Mouse (Mus musculus) limb, embryonic 11.5 days (tissue): Measurements from ENCODE around the gene Kcnd2. TPM values are rescaled to one million over a fixed set of nuclear protein-coding genes. Genes with fewer than 3 reads are reported as not detected.

Experiments
- ATAC-seq: fragments of 200-750 bp; cut with Nextera tagmentation; 2 replicates; pipeline ENCODE4 v1.8.0; 2017; ENCODE audit warnings: low read depth; ENCODE audit not compliant: insufficient number of reproducible peaks, low FRiP score, low TSS enrichment
- DNase-seq: peaks from one replicate; pipeline ENCODE4 v3.0.0-alpha.2; 2015; ENCODE audit warnings: low spot score
- H3K27ac ChIP-seq: fragments of 300-500 bp; sonication (generic); replicated peaks from 2 replicates; pipeline ENCODE4 v1.5.1; 2014; ENCODE audit warnings: low read depth, mild to moderate bottlenecking, low read length
- H3K27me3 ChIP-seq: fragments of 300-500 bp; sonication (generic); 2 replicates; pipeline ENCODE4 v1.6.1; 2014; ENCODE audit warnings: mild to moderate bottlenecking, low read length, mixed read lengths; ENCODE audit not compliant: control insufficient read depth, insufficient read depth
- H3K36me3 ChIP-seq: fragments of 300-500 bp; sonication (generic); 2 replicates; pipeline ENCODE4 v1.6.1; 2014; ENCODE audit warnings: mild to moderate bottlenecking, low read length, moderate library complexity, mixed read lengths; ENCODE audit not compliant: control insufficient read depth, insufficient read depth
- H3K4me1 ChIP-seq: fragments of 300-500 bp; sonication (generic); 2 replicates; pipeline ENCODE4 v1.6.1; 2014; ENCODE audit warnings: low read length, mixed read lengths; ENCODE audit not compliant: control insufficient read depth, insufficient read depth
- H3K4me2 ChIP-seq: fragments of 300-500 bp; sonication (generic); 2 replicates; pipeline ENCODE4 v1.6.1; 2014; ENCODE audit warnings: low read depth, mild to moderate bottlenecking, moderate library complexity; ENCODE audit not compliant: severe bottlenecking
- H3K4me3 ChIP-seq: fragments of 300-500 bp; sonication (generic); 2 replicates; pipeline ENCODE4 v1.5.1; 2014; ENCODE audit warnings: low read depth, low read length
- H3K9ac ChIP-seq: fragments of 300-500 bp; sonication (generic); 2 replicates; pipeline ENCODE4 v1.6.1; 2014; ENCODE audit warnings: mild to moderate bottlenecking, low read length
- H3K9me3 ChIP-seq: fragments of 300-500 bp; sonication (generic); 2 replicates; pipeline ENCODE4 v1.6.1; 2016; ENCODE audit warnings: low read length; ENCODE audit not compliant: control insufficient read depth
- WGBS: fragments of 180-500 bp; shearing (Covaris S2); extraction: QIAGEN DNeasy Blood & Tissue Kit; methylation state at CpG from one replicate; pipeline ENCODE4 v1.1.7; 2014; 5-methylcytosine and 5-hydroxymethylcytosine counted together
- polyA plus RNA-seq: library from polyadenylated mRNA; unstranded; fragments of >200 nt; fragmentation: Nextera tagmentation; extraction: Ambion mirVana; gene quantifications from 2 replicates; pipeline ENCODE4 v1.2.1, GENCODE M21; 2014

The Kcnd2 gene
- 1.4 and 1.5 TPM in 2 replicates for polyA plus RNA-seq

- Histone ChIP-seq H3K27me3 (peaks cover 4% of the 10 kb centered on the region; the same call in 1 of the 2 replicates), H3K9me3 (no peaks in the 10 kb centered on the region), H3K4me1 (no peaks in the 10 kb centered on the region), H3K27ac (no peak within 1 kb of the TSS), H3K36me3 (no peaks in the 10 kb centered on the region), H3K9ac (peak within 1 kb of the TSS; percentile 69), H3K4me2 (peak within 1 kb of the TSS; percentile 90), H3K4me3 (peak within 1 kb of the TSS; percentile 57)
- peak; percentile 45; the same call in 1 of the 2 replicates for ATAC-seq
- WGBS, result 8% methylated on average over 34 of the region's 34 CpGs
- no peak for DNase-seq
These were observed at the start of gene Kcnd2 for GRCm38 (mm10) chr6:21215491-21216191. Gene Kcnd2, plus strand, starts transcription at chr6:21215503.

GRCm38 (mm10) chr6:21166611-21167010 lies 48.7 kb upstream of the Kcnd2 start:
- ATAC-seq (no peak), DNase-seq (no peak)
- H3K36me3 ChIP-seq, result no peaks in the 10 kb centered on the region
- H3K4me3 ChIP-seq, result no peak overlapping the region
- H3K4me2 ChIP-seq, result no peak overlapping the region
- WGBS, result 63% methylated on average over 1 of the region's 1 CpGs
- H3K9me3 ChIP-seq, result no peaks in the 10 kb centered on the region
- no peak overlapping the region for H3K27ac ChIP-seq
- H3K27me3 ChIP-seq, result no peaks in the 10 kb centered on the region
- no peak overlapping the region for H3K9ac ChIP-seq
- no peaks in the 10 kb centered on the region for H3K4me1 ChIP-seq

GRCm38 (mm10) chr6:21195341-21195740 lies 20.0 kb upstream of the Kcnd2 start:
- no peak for DNase-seq

GRCm38 (mm10) chr6:21213865-21214672 lies 1.2 kb upstream of the Kcnd2 start:
- peak overlapping the region; percentile 57 for H3K4me3 ChIP-seq
- peak overlapping the region; percentile 69 for H3K9ac ChIP-seq
- DNase-seq (peak; percentile 78), ATAC-seq (peak; percentile 19; the same call in 1 of the 2 replicates)
- 1% methylated on average over 29 of the region's 29 CpGs for WGBS
- no peak overlapping the region for H3K27ac ChIP-seq
- no peaks in the 10 kb centered on the region for H3K4me1 ChIP-seq
- H3K27me3 ChIP-seq, result peaks cover 4% of the 10 kb centered on the region; the same call in 1 of the 2 replicates
- peak overlapping the region; percentile 90 for H3K4me2 ChIP-seq
- no peaks in the 10 kb centered on the region for H3K9me3 ChIP-seq
- no peaks in the 10 kb centered on the region for H3K36me3 ChIP-seq

More at GRCm38 (mm10) chr6:21195341-21195740, 20.0 kb upstream of the Kcnd2 start:
- H3K4me2 ChIP-seq, result no peak overlapping the region
- no peak overlapping the region for H3K4me3 ChIP-seq
- no peak overlapping the region for H3K9ac ChIP-seq
- H3K36me3 ChIP-seq, result no peaks in the 10 kb centered on the region
- no peaks in the 10 kb centered on the region for H3K4me1 ChIP-seq
- H3K9me3 ChIP-seq, result no peaks in the 10 kb centered on the region; the same call in 1 of the 2 replicates
- WGBS, result 74% methylated on average over 2 of the region's 2 CpGs
- H3K27me3 ChIP-seq, result no peaks in the 10 kb centered on the region
- no peak overlapping the region for H3K27ac ChIP-seq
- ATAC-seq, result no peak

- H3K9me3 ChIP-seq, result no peaks in the 10 kb centered on the region
These were observed 421 bp upstream of the Kcnd2 start for GRCm38 (mm10) chr6:21214673-21215490.

GRCm38 (mm10) chr6:21216206-21217020 lies 1.1 kb downstream of the Kcnd2 start:
- Histone ChIP-seq H3K36me3 (no peaks in the 10 kb centered on the region), H3K9me3 (no peaks in the 10 kb centered on the region), H3K27ac (no peak overlapping the region), H3K4me2 (no peak overlapping the region), H3K4me3 (no peak overlapping the region), H3K4me1 (no peaks in the 10 kb centered on the region), H3K9ac (no peak overlapping the region), H3K27me3 (peaks cover 4% of the 10 kb centered on the region; the same call in 1 of the 2 replicates)
- ATAC-seq, result no peak
- DNase-seq, result peak; percentile 21
- WGBS, result 91% methylated on average over 27 of the region's 27 CpGs

More at GRCm38 (mm10) chr6:21214673-21215490, 421 bp upstream of the Kcnd2 start:
- Histone ChIP-seq H3K4me2 (peak overlapping the region; percentile 90), H3K27me3 (peaks cover 4% of the 10 kb centered on the region; the same call in 1 of the 2 replicates), H3K4me3 (peak overlapping the region; percentile 57), H3K36me3 (no peaks in the 10 kb centered on the region), H3K4me1 (no peaks in the 10 kb centered on the region), H3K27ac (no peak overlapping the region), H3K9ac (peak overlapping the region; percentile 69)
- WGBS, result under 1% methylated on average over 65 of the region's 83 CpGs
- peak; percentile 76 for DNase-seq
- ATAC-seq, result peak; percentile 65

- Histone ChIP-seq H3K27ac (no peak overlapping the region), H3K9me3 (no peaks in the 10 kb centered on the region), H3K4me3 (no peak overlapping the region), H3K36me3 (no peaks in the 10 kb centered on the region), H3K27me3 (peaks cover 4% of the 10 kb centered on the region; the same call in 1 of the 2 replicates), H3K9ac (no peak overlapping the region), H3K4me2 (no peak overlapping the region), H3K4me1 (no peaks in the 10 kb centered on the region)
- DNase-seq, result no peak
- WGBS, result 91% methylated on average over 10 of the region's 10 CpGs
- ATAC-seq, result no peak
These were observed 1.9 kb downstream of the Kcnd2 start for GRCm38 (mm10) chr6:21217156-21217555.
